In genomic region chr17:74300089-74300488, GRCm38 (mm10) we compare ENCODE assay signal across 10 mouse cellular contexts.
"Had no signal": no experiment of that assay in that cellular context is flagged by ENCODE, and none has a peak within 500 bp of the region (broad histone marks: within the 10 kb centered on the region; RNA-seq: fewer than 3 reads in every experiment).

No protein-coding gene starts in this region.

- DNase-seq: kidney, adult 11 months; kidney, adult 8-10 months; kidney, postnatal 10 days; kidney, postnatal 36 days; layer of hippocampus, postnatal 36 days; liver, embryonic 13.5 days; lung, embryonic 14.5 days; midbrain, embryonic 14.5 days; thymus, adult 18-20 months; thymus, postnatal 4 days had no signal
